Mouse (Mus musculus): ENCODE results near the gene Gsn. TPM values are rescaled to one million over a fixed set of nuclear protein-coding genes. Genes with fewer than 3 reads are reported as not detected.

The Gsn gene
- polyA plus RNA-seq, 1 experiment from 2014 or later = 129 TPM

DNA sequence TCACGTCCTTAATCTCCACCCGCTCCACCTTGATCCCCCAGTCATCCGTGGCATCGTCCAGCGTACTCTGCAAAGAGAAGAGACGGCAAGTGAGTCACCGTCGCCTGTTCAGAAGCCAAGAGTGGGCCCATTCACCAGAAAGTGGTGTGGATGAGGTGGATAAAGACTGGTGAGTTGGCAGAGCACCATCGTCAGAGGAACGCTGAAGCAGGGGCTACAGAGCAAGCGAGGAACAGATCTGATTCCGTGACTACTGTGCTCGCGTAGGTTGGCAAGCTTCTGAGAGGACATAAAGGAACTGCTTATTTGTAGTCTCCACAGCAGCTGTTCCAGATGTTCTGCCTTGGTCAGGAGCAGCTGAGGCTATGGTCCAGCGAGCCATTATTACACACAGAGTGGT is 64.2 kb downstream of the Gsn start:
- Histone ChIP-seq H3K9ac (ENCODE audit: low read depth, low read length) (no peak overlapping the region), H3K27ac (ENCODE audit: low read depth, low read length) (no peak overlapping the region), H3K4me2 (replicated peaks; ENCODE audit: low read depth) (no peak overlapping the region), H3K4me3 (ENCODE audit: low read depth, low read length) (no peak overlapping the region), H3K4me1 (replicated peaks; ENCODE audit: control insufficient read depth, insufficient read depth, low read length) (no peaks in the 10 kb centered on the region), H3K36me3 (ENCODE audit: control insufficient read depth, insufficient read depth) (peaks cover 59% of the 10 kb centered on the region), H3K9me3 (ENCODE audit: control insufficient read depth) (no peaks in the 10 kb centered on the region), H3K27me3 (replicated peaks; ENCODE audit: control insufficient read depth, insufficient read depth, low read length) (no peaks in the 10 kb centered on the region)
- WGBS = 92% methylated on average over 15 of the region's 15 CpGs
- no peak for ATAC-seq
- no peak for TF ChIP-seq CTCF (IDR thresholded peaks at IDR 0.05; ENCODE audit: low read depth)

- H3K36me3 ChIP-seq (ENCODE audit: control insufficient read depth, insufficient read depth) = peaks cover 44% of the 10 kb centered on the region
- peak; percentile 70; the same call in 1 of the 2 replicates for ATAC-seq
- H3K27ac ChIP-seq (ENCODE audit: low read depth, low read length) = no peak overlapping the region
- no peak overlapping the region for H3K4me2 ChIP-seq (replicated peaks; ENCODE audit: low read depth)
- no peak overlapping the region for H3K9ac ChIP-seq (ENCODE audit: low read depth, low read length)
- no peaks in the 10 kb centered on the region for H3K9me3 ChIP-seq (ENCODE audit: control insufficient read depth)
- H3K4me1 ChIP-seq (replicated peaks; ENCODE audit: control insufficient read depth, insufficient read depth, low read length) = no peaks in the 10 kb centered on the region
- H3K27me3 ChIP-seq (replicated peaks; ENCODE audit: control insufficient read depth, insufficient read depth, low read length) = no peaks in the 10 kb centered on the region
- no peak overlapping the region for H3K4me3 ChIP-seq (ENCODE audit: low read depth, low read length)
- no peak for TF ChIP-seq CTCF (IDR thresholded peaks at IDR 0.05; ENCODE audit: low read depth)
- 61% methylated on average over 10 of the region's 10 CpGs for WGBS
Observed at GRCm38 (mm10) chr2:35322404-35323164, 66.4 kb downstream of the Gsn start.

GRCm38 (mm10) chr2:35325930-35326329 is 69.8 kb downstream of the Gsn start:
- Histone ChIP-seq H3K36me3 (ENCODE audit: control insufficient read depth, insufficient read depth) (peaks cover 22% of the 10 kb centered on the region), H3K4me3 (ENCODE audit: low read depth, low read length) (no peak overlapping the region), H3K4me2 (replicated peaks; ENCODE audit: low read depth) (no peak overlapping the region), H3K27ac (ENCODE audit: low read depth, low read length) (no peak overlapping the region), H3K9me3 (ENCODE audit: control insufficient read depth) (no peaks in the 10 kb centered on the region), H3K4me1 (replicated peaks; ENCODE audit: control insufficient read depth, insufficient read depth, low read length) (no peaks in the 10 kb centered on the region), H3K9ac (ENCODE audit: low read depth, low read length) (no peak overlapping the region), H3K27me3 (replicated peaks; ENCODE audit: control insufficient read depth, insufficient read depth, low read length) (no peaks in the 10 kb centered on the region)
- WGBS = 59% methylated on average over 10 of the region's 10 CpGs
- TF ChIP-seq CTCF (IDR thresholded peaks at IDR 0.05; ENCODE audit: low read depth) = no peak
- no peak for ATAC-seq

DNA sequence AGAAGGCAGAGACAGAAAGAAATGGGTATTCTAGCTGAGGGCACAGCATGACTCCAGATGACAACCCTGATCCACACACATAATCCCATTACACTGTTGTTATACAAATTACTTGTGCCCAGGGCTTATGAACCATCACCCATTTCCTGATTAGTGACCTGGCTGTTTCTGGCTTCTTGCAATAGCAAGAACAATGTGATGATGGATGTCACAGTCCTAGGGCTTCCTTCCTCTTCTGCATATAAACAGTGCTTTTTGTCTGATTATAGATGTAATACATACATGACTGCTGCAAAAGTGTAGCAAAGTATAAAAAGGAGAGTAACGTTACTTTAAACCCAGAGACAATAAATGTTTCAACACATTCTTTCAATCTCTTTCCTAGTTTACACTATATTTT is 70.8 kb downstream of the Gsn start:
- H3K36me3 ChIP-seq (ENCODE audit: control insufficient read depth, insufficient read depth) = peaks cover 12% of the 10 kb centered on the region; the same call in 1 of the 2 replicates
- H3K4me3 ChIP-seq (ENCODE audit: low read depth, low read length) = no peak overlapping the region
- H3K4me1 ChIP-seq (replicated peaks; ENCODE audit: control insufficient read depth, insufficient read depth, low read length) = no peaks in the 10 kb centered on the region
- no peaks in the 10 kb centered on the region for H3K27me3 ChIP-seq (replicated peaks; ENCODE audit: control insufficient read depth, insufficient read depth, low read length)
- H3K9ac ChIP-seq (ENCODE audit: low read depth, low read length) = no peak overlapping the region
- WGBS = 63% methylated on average over 1 of the region's 1 CpGs
- H3K27ac ChIP-seq (ENCODE audit: low read depth, low read length) = no peak overlapping the region
- no peak for ATAC-seq
- TF ChIP-seq CTCF (IDR thresholded peaks at IDR 0.05; ENCODE audit: low read depth) = no peak
- H3K4me2 ChIP-seq (replicated peaks; ENCODE audit: low read depth) = no peak overlapping the region
- H3K9me3 ChIP-seq (ENCODE audit: control insufficient read depth) = no peaks in the 10 kb centered on the region

- Histone ChIP-seq H3K4me3 (ENCODE audit: low read depth, low read length) (no peak overlapping the region), H3K4me2 (replicated peaks; ENCODE audit: low read depth) (no peak overlapping the region), H3K9ac (ENCODE audit: low read depth, low read length) (no peak overlapping the region), H3K27me3 (replicated peaks; ENCODE audit: control insufficient read depth, insufficient read depth, low read length) (no peaks in the 10 kb centered on the region), H3K4me1 (replicated peaks; ENCODE audit: control insufficient read depth, insufficient read depth, low read length) (0 out of 2 replicates have a peak, but pooled peaks cover under 1% of the 10 kb centered on the region), H3K9me3 (ENCODE audit: control insufficient read depth) (no peaks in the 10 kb centered on the region), H3K36me3 (ENCODE audit: control insufficient read depth, insufficient read depth) (peaks cover 7% of the 10 kb centered on the region; the same call in 1 of the 2 replicates), H3K27ac (ENCODE audit: low read depth, low read length) (no peak overlapping the region)
- 51% methylated on average over 10 of the region's 10 CpGs for WGBS
- no peak for ATAC-seq
- TF ChIP-seq CTCF (IDR thresholded peaks at IDR 0.05; ENCODE audit: low read depth) = no peak
Observed at GRCm38 (mm10) chr2:35327583-35327982, 71.4 kb downstream of the Gsn start.

DNA sequence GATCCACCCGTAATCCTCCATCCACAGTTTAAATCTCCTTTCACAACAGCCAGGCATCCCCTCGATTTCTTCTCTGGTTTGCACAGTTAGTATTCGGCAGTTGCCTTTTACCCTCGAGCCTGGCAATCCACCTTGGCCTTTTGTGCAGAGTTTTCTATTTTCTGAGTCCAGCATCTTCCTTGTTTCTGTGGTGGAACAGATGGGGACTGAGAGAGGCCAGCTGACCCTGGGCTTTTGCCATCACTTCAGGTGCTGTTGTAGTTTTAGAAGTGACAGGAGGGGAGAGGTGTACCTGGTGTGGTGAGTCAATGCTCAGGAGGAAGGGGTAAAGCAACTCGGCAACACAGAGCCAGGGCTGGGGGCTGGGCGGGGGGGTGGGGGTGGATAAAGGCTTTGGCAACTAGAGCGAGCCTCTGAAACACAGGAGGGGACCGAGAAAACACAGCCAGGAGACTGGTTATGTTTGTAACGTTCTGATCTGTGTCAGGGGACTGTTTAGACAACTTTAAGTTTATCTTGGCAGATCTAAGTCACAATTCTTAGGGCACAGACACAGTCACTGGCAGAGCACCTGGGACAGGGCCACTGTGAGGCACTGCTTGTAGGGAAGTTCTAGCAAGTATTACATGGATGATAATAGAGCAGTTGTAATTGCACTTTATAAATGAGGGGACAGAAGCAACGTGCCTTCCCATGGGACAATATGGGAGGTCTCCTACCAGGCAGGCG is 72.0 kb downstream of the Gsn start:
- Histone ChIP-seq H3K9me3 (ENCODE audit: control insufficient read depth) (no peaks in the 10 kb centered on the region), H3K36me3 (ENCODE audit: control insufficient read depth, insufficient read depth) (peaks cover 6% of the 10 kb centered on the region; the same call in 1 of the 2 replicates), H3K27ac (ENCODE audit: low read depth, low read length) (no peak overlapping the region), H3K27me3 (replicated peaks; ENCODE audit: control insufficient read depth, insufficient read depth, low read length) (no peaks in the 10 kb centered on the region), H3K9ac (ENCODE audit: low read depth, low read length) (no peak overlapping the region), H3K4me2 (replicated peaks; ENCODE audit: low read depth) (no peak overlapping the region), H3K4me3 (ENCODE audit: low read depth, low read length) (no peak overlapping the region), H3K4me1 (replicated peaks; ENCODE audit: control insufficient read depth, insufficient read depth, low read length) (0 out of 2 replicates have a peak, but pooled peaks cover 5% of the 10 kb centered on the region)
- TF ChIP-seq CTCF (IDR thresholded peaks at IDR 0.05; ENCODE audit: low read depth) = no peak
- ATAC-seq = no peak
- 44% methylated on average over 11 of the region's 11 CpGs for WGBS
